ENCODE assay signal across 18 mouse cellular contexts in genomic region chr5:116868115-116868514, GRCm38 (mm10).
DNase-seq lines count a peak whose midpoint lies in the region; ATAC-seq and TF ChIP-seq lines count a peak whose summit lies in the region.
"Had no signal": no experiment of that assay in that cellular context is flagged by ENCODE, and none has a peak within 500 bp of the region (broad histone marks: within the 10 kb centered on the region; RNA-seq: fewer than 3 reads in every experiment).

No protein-coding gene starts in this region.

- WGBS in stomach, postnatal 0 days, result 68% methylated on average over 5 of the region's 5 CpGs
- WGBS in lung, adult 2 months, result 71% methylated on average over 5 of the region's 5 CpGs

- no peak for ATAC-seq in stomach, postnatal 0 days (ENCODE audit: low FRiP score, low TSS enrichment)
- ATAC-seq: activated CD4-positive, CD25-positive, alpha-beta regulatory T cell, adult 4 months; forebrain, embryonic 13.5 days; inflammation-experienced regulatory T-cells, adult 6 months had no signal

- H3K27me3 ChIP-seq in stomach, postnatal 0 days (ENCODE audit: control insufficient read depth, insufficient read depth, low read length), result no peaks in the 10 kb centered on the region
- H3K27me3 ChIP-seq: forebrain, embryonic 13.5 days; heart, embryonic 15.5 days had no signal

- H3K4me3 ChIP-seq in stomach, postnatal 0 days (ENCODE audit: low read depth, low read length), result no peak overlapping the region
- H3K4me3 ChIP-seq in lung, adult 2 months (replicated peaks; ENCODE audit: extremely low read depth, low read depth, low read length), result no peak overlapping the region
- H3K4me3 ChIP-seq: embryonic facial prominence, embryonic 10.5 days; forebrain, embryonic 13.5 days; heart, embryonic 15.5 days; hindbrain, embryonic 10.5 days had no signal

- peak; percentile 5 to 19 for DNase-seq in kidney, postnatal 4 days
- DNase-seq in kidney, postnatal 14 days, result no peak
- peak; percentile 42 to 59 for DNase-seq in right cerebral cortex, postnatal 10 days (ENCODE audit: low spot score in 2 of 2)
- no peak for DNase-seq in right cerebral cortex, postnatal 25 days
- DNase-seq in R1 (ENCODE audit: low read depth, low spot score), result peak; percentile 67
- DNase-seq in stomach, postnatal 0 days (ENCODE audit: low spot score), result no peak
- no peak for DNase-seq in lung, adult 2 months
- DNase-seq: cerebellum, adult 11-12 months; heart, adult 18-20 months; kidney, adult 8-10 months; lung, adult 18-20 months; lung, postnatal 36 days had no signal

- H3K4me2 ChIP-seq in stomach, postnatal 0 days (replicated peaks; ENCODE audit: low read depth), result no peak overlapping the region
- H3K4me2 ChIP-seq: forebrain, embryonic 13.5 days; heart, embryonic 15.5 days had no signal

- TF ChIP-seq POLR2A in lung, adult 2 months (IDR thresholded peaks at IDR 0.05; ENCODE audit: borderline replicate concordance, extremely low read depth, low read depth, low read length), result no peak

- H3K27ac ChIP-seq in stomach, postnatal 0 days (replicated peaks), result no peak overlapping the region
- H3K27ac ChIP-seq: embryonic facial prominence, embryonic 10.5 days; forebrain, embryonic 13.5 days; heart, embryonic 15.5 days; hindbrain, embryonic 10.5 days had no signal

- TF ChIP-seq EP300 in stomach, postnatal 0 days (optimal IDR thresholded peaks at IDR 0.05), result no peak

- H3K9ac ChIP-seq in stomach, postnatal 0 days (ENCODE audit: low read length), result no peak overlapping the region
- H3K9ac ChIP-seq: forebrain, embryonic 13.5 days; heart, embryonic 15.5 days had no signal

- no peaks in the 10 kb centered on the region for H3K36me3 ChIP-seq in stomach, postnatal 0 days (ENCODE audit: control insufficient read depth, insufficient read depth, low read length)
- H3K36me3 ChIP-seq: embryonic facial prominence, embryonic 10.5 days; heart, embryonic 15.5 days; hindbrain, embryonic 10.5 days had no signal

- 0 out of 2 replicates have a peak, but pooled peaks have one; percentile 14 for TF ChIP-seq CTCF in stomach, postnatal 0 days (IDR thresholded peaks at IDR 0.05; ENCODE audit: low read depth)
- TF ChIP-seq CTCF in lung, adult 2 months (IDR thresholded peaks at IDR 0.05; ENCODE audit: insufficient read depth, low read length), result no peak

- no peaks in the 10 kb centered on the region for H3K4me1 ChIP-seq in stomach, postnatal 0 days (replicated peaks; ENCODE audit: control insufficient read depth, insufficient read depth)
- no peaks in the 10 kb centered on the region for H3K4me1 ChIP-seq in lung, adult 2 months (ENCODE audit: control insufficient read depth, insufficient read depth, low read length)
- H3K4me1 ChIP-seq: embryonic facial prominence, embryonic 10.5 days; forebrain, embryonic 13.5 days; heart, embryonic 15.5 days; hindbrain, embryonic 10.5 days had no signal

- no peaks in the 10 kb centered on the region for H3K9me3 ChIP-seq in stomach, postnatal 0 days (ENCODE audit: control insufficient read depth, low read length)
- H3K9me3 ChIP-seq: forebrain, embryonic 13.5 days; heart, embryonic 15.5 days had no signal

Comparison
In these comparisons a context has a peak if more than half of its experiments do, and no peak if none do; other contexts are left out.
1. DNase-seq: peak in kidney, postnatal 4 days (2 of 2), right cerebral cortex, postnatal 10 days (2 of 2) and R1 (single experiment); none in kidney, postnatal 14 days (single experiment), right cerebral cortex, postnatal 25 days (single experiment), stomach, postnatal 0 days (single experiment) and lung, adult 2 months (single experiment).